Mouse (Mus musculus) heart, embryonic 15.5 days (tissue): Measurements from ENCODE around the gene Cpt1b. TPM values are rescaled to one million over a fixed set of nuclear protein-coding genes. Genes with fewer than 3 reads are reported as not detected.

Source experiments
- ATAC-seq: fragments of 200-750 bp; cut with Nextera tagmentation; replicated peaks from 2 replicates; pipeline ENCODE4 v1.8.0; 2017; ENCODE audit warnings: low read depth, moderate TSS enrichment; ENCODE audit not compliant: insufficient number of reproducible peaks, insufficient read depth, low FRiP score
- H3K27ac ChIP-seq: fragments of 300-500 bp; sonication (generic); 2 replicates; pipeline ENCODE4 v1.5.1; 2015; ENCODE audit warnings: mild to moderate bottlenecking, inconsistent platforms
- H3K27me3 ChIP-seq: fragments of 300-500 bp; sonication (generic); 2 replicates; pipeline ENCODE4 v1.6.1; 2015; ENCODE audit warnings: inconsistent platforms
- H3K36me3 ChIP-seq: fragments of 300-500 bp; sonication (generic); 2 replicates; pipeline ENCODE4 v1.6.1; 2015; ENCODE audit warnings: mild to moderate bottlenecking, inconsistent platforms
- H3K4me1 ChIP-seq: fragments of 300-500 bp; sonication (generic); replicated peaks from 2 replicates; pipeline ENCODE4 v1.6.1; 2015; ENCODE audit warnings: inconsistent platforms
- H3K4me2 ChIP-seq: fragments of 300-500 bp; sonication (generic); 2 replicates; pipeline ENCODE4 v1.6.1; 2015; ENCODE audit warnings: inconsistent platforms, mild to moderate bottlenecking, moderate library complexity
- H3K4me3 ChIP-seq: fragments of 300-500 bp; sonication (generic); 2 replicates; pipeline ENCODE4 v1.5.1; 2015; ENCODE audit warnings: mild to moderate bottlenecking, inconsistent platforms
- H3K9ac ChIP-seq: fragments of 300-500 bp; sonication (generic); 2 replicates; pipeline ENCODE4 v1.6.1; 2015; ENCODE audit warnings: mild to moderate bottlenecking, inconsistent platforms
- H3K9me3 ChIP-seq: fragments of 300-500 bp; sonication (generic); replicated peaks from 2 replicates; pipeline ENCODE4 v1.6.1; 2016; ENCODE audit warnings: inconsistent platforms
- WGBS: fragments of 180-500 bp; shearing (Covaris S2); methylation state at CpG from one replicate; pipeline ENCODE4 v1.1.7; 2015; ENCODE audit warnings: mixed read lengths; 5-methylcytosine and 5-hydroxymethylcytosine counted together
- polyA plus RNA-seq: library from polyadenylated mRNA; unstranded; fragments of >200 nt; fragmentation: Nextera tagmentation; extraction: Ambion mirVana; gene quantifications from 2 replicates; pipeline ENCODE4 v1.2.1, GENCODE M21; 2015

Gene Cpt1b
- polyA plus RNA-seq, 1 experiment from 2014 or later, result 195 TPM

DNA sequence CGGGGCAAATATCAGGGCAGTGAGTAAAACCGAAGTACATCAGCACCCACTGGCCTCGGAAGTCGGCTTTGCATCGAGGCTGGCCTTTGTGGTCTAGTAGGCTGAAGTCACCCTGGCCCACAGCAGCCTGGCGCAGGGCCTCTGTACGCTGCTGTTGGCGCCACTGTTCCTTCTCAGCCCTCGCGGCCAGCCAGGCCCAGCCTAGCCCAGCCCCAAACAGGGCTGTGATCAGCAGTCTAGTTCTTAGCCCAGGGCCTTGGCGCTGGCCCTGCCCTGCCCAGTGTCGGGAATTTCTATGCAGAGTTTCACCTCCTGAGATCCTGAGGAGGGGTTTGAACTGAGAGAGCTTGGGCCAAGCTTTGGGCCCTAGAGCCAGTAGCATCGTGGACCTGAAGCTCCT is 53.6 kb downstream of the Cpt1b start:
- no peak overlapping the region for H3K9ac ChIP-seq

More for the DNA sequence above, 53.6 kb downstream of the Cpt1b start:
- peaks cover 18% of the 10 kb centered on the region for H3K4me1 ChIP-seq
- H3K4me2 ChIP-seq, result no peak overlapping the region
- no peak overlapping the region for H3K4me3 ChIP-seq
- 0 out of 2 replicates have a peak overlapping the region, but pooled peaks have one; percentile 98 for H3K27ac ChIP-seq
- H3K27me3 ChIP-seq, result peaks cover 13% of the 10 kb centered on the region
- 88% methylated on average over 13 of the region's 13 CpGs for WGBS
- H3K36me3 ChIP-seq, result peaks cover 54% of the 10 kb centered on the region
- ATAC-seq, result no peak
- H3K9me3 ChIP-seq, result no peaks in the 10 kb centered on the region

Other genes with a start within 250 kb of the Cpt1b start
- 76.5 and 109 TPM in 2 replicates for gene Plxnb2, start 245.1 kb downstream of the Cpt1b start, polyA plus RNA-seq
- gene Dennd6b, start 229.4 kb downstream of the Cpt1b start, polyA plus RNA-seq, result 15.3 and 18.2 TPM in 2 replicates
- 18.6 and 22.7 TPM in 2 replicates for gene Ppp6r2, start 214.3 kb downstream of the Cpt1b start, polyA plus RNA-seq
- gene Sbf1, start 110.6 kb downstream of the Cpt1b start, polyA plus RNA-seq, result 27.5 and 45.9 TPM in 2 replicates
- 0.19 and 0.60 TPM in 2 replicates for gene Adm2, start 103.1 kb downstream of the Cpt1b start, polyA plus RNA-seq
- 0.28 TPM in 1 of 2 replicates, not detected in the other for gene Miox, start 91.5 kb downstream of the Cpt1b start, polyA plus RNA-seq
- 43.0 and 57.7 TPM in 2 replicates for gene Lmf2, start 70.2 kb downstream of the Cpt1b start, polyA plus RNA-seq
- gene Ncaph2, start 70.1 kb downstream of the Cpt1b start, polyA plus RNA-seq, result 85.3 and 96.9 TPM in 2 replicates
- 7.0 and 8.2 TPM in 2 replicates for gene Sco2, start 52.0 kb downstream of the Cpt1b start, polyA plus RNA-seq
- 1.2 and 1.3 TPM in 2 replicates for gene Tymp, start 48.8 kb downstream of the Cpt1b start, polyA plus RNA-seq
- gene Odf3b, start 46.6 kb downstream of the Cpt1b start, polyA plus RNA-seq, result 0.96 and 1.1 TPM in 2 replicates
- not detected in 2 replicates for gene Klhdc7b, start 40.9 kb downstream of the Cpt1b start, polyA plus RNA-seq
- not detected in 2 replicates for gene Syce3, start 15.4 kb downstream of the Cpt1b start, polyA plus RNA-seq
- 3.3 and 3.9 TPM in 2 replicates for gene C730034F03Rik, start 3.7 kb upstream of the Cpt1b start, polyA plus RNA-seq
- gene Gm44502, start 3.8 kb upstream of the Cpt1b start, polyA plus RNA-seq, result 0.16 and 0.76 TPM in 2 replicates
- 72.7 and 73.8 TPM in 2 replicates for gene Chkb, start 4.0 kb upstream of the Cpt1b start, polyA plus RNA-seq
- 0.16 and 1.3 TPM in 2 replicates for gene Mapk8ip2, start 28.1 kb upstream of the Cpt1b start, polyA plus RNA-seq
- 16.3 and 19.9 TPM in 2 replicates for gene Arsa, start 51.6 kb upstream of the Cpt1b start, polyA plus RNA-seq
- gene Shank3, start 73.8 kb upstream of the Cpt1b start, polyA plus RNA-seq, result 1.4 and 2.1 TPM in 2 replicates
- gene Acr, start 142.5 kb upstream of the Cpt1b start, polyA plus RNA-seq, result 0.08 and 0.22 TPM in 2 replicates
- gene Rabl2, start 166.1 kb upstream of the Cpt1b start, polyA plus RNA-seq, result 18.1 and 22.3 TPM in 2 replicates